In genomic region chr5:143916221-143916620, GRCm38 (mm10) we compare ENCODE assay signal across 23 mouse cellular contexts. TPM values are rescaled to one million over a fixed set of nuclear protein-coding genes. Genes with fewer than 3 reads are reported as not detected.
DNase-seq lines count a peak whose midpoint lies in the region.
"Had no signal": no experiment of that assay in that cellular context is flagged by ENCODE, and none has a peak within 500 bp of the region (broad histone marks: within the 10 kb centered on the region; RNA-seq: fewer than 3 reads in every experiment).

No protein-coding gene starts in this region.

- peaks cover 56% of the 10 kb centered on the region for H3K36me3 ChIP-seq in heart, embryonic 10.5 days

- peak; percentile 50 to 67 for DNase-seq in cerebellum, postnatal 10 days
- no peak for DNase-seq in cerebellum, adult 9-11 months
- DNase-seq in cerebellum, postnatal 14 days, result peak; percentile 33 to 36
- no peak for DNase-seq in cerebellum, postnatal 36 days
- peak; percentile 48 for DNase-seq in heart, embryonic 10.5 days (ENCODE audit: low spot score)
- DNase-seq in heart, adult 18-20 months, result no peak
- peak; percentile 24 for DNase-seq in left cerebral cortex, postnatal 4 days
- DNase-seq in left cerebral cortex, adult 18-20 months (ENCODE audit: low spot score in 2 of 2), result no peak
- DNase-seq: adrenal gland, adult 2 months; adrenal gland, adult 8-10 months; adrenal gland, postnatal 10 days; adrenal gland, postnatal 14 days; adrenal gland, postnatal 25 days; adrenal gland, postnatal 36 days; B cell, adult 2 months; cerebellum, adult 11 months; cerebellum, adult 11-12 months had no signal

- H3K9me3 ChIP-seq in heart, embryonic 10.5 days, result no peaks in the 10 kb centered on the region
- H3K9me3 ChIP-seq: G1E had no signal

- no peak overlapping the region for H3K4me3 ChIP-seq in heart, embryonic 10.5 days

- H3K4me1 ChIP-seq in heart, embryonic 10.5 days, result no peaks in the 10 kb centered on the region

- intact Hi-C loops in left cerebral cortex, postnatal 4 days (cut with DNase I), result no loop called here

- H3K27ac ChIP-seq in heart, embryonic 10.5 days, result no peak overlapping the region

- 92% methylated on average over 9 of the region's 9 CpGs for WGBS in heart, embryonic 10.5 days

- H3K27me3 ChIP-seq in heart, embryonic 10.5 days (ENCODE audit: insufficient read depth, poor library complexity, severe bottlenecking), result no peaks in the 10 kb centered on the region
- H3K27me3 ChIP-seq: CH12.LX, Patski had no signal

RNA-seq across cellular contexts. Expression of gene Pms2, which starts 6.5 kb away (rescaled TPM):
- polyA plus RNA-seq in heart, embryonic 10.5 days (2016; fragmentation: Nextera tagmentation; extraction: Ambion mirVana), result 28.3 and 33.9 TPM in 2 replicates
- total RNA-seq in heart, adult 18-20 months (2021), result 1 to 10 TPM; 2.9 to 3.6 TPM
- total RNA-seq in left cerebral cortex, postnatal 4 days (2021), result 10 to 100 TPM; 17.2 to 23.2 TPM
- 10 to 100 TPM; 16.6 to 19.0 TPM for total RNA-seq in left cerebral cortex, adult 18-20 months (2021)

RNA-seq across cellular contexts. Expression of gene Aimp2, which starts 6.6 kb away (rescaled TPM):
- polyA plus RNA-seq in heart, embryonic 10.5 days (2016; fragmentation: Nextera tagmentation; extraction: Ambion mirVana), result 117 and 127 TPM in 2 replicates
- total RNA-seq in heart, adult 18-20 months (2021), result 10 to 100 TPM; 32.2 to 33.4 TPM
- 10 to 100 TPM; 58.1 to 59.7 TPM for total RNA-seq in left cerebral cortex, postnatal 4 days (2021)
- 10 to 100 TPM; 33.9 to 37.8 TPM for total RNA-seq in left cerebral cortex, adult 18-20 months (2021)

RNA-seq across cellular contexts. Expression of gene Gm42421, which starts 11.8 kb away (rescaled TPM):
- 0.67 and 1.3 TPM in 2 replicates for polyA plus RNA-seq in heart, embryonic 10.5 days (2016; fragmentation: Nextera tagmentation; extraction: Ambion mirVana)
- total RNA-seq in heart, adult 18-20 months (2021), result not detected
- total RNA-seq in left cerebral cortex, postnatal 4 days (2021), result 1 to 10 TPM; 1.9 to 2.1 TPM
- total RNA-seq in left cerebral cortex, adult 18-20 months (2021), result 1 to 10 TPM; 1.5 to 2.0 TPM
- total RNA-seq: adrenal gland, adult 18-20 months; adrenal gland, postnatal 10 days; adrenal gland, postnatal 14 days had no signal
- polyA plus RNA-seq: adrenal gland, adult 2 months; G1E had no signal

RNA-seq across cellular contexts. Expression of gene Rsph10b, which starts 16.6 kb away (rescaled TPM):
- 0.46 and 1.1 TPM in 2 replicates for polyA plus RNA-seq in heart, embryonic 10.5 days (2016; fragmentation: Nextera tagmentation; extraction: Ambion mirVana)
- total RNA-seq in heart, adult 18-20 months (2021), result under 1 TPM; 0.22 to 0.90 TPM
- total RNA-seq in left cerebral cortex, postnatal 4 days (2021), result 1 to 10 TPM; 4.7 to 6.0 TPM
- 1 to 10 TPM; 3.7 to 3.9 TPM for total RNA-seq in left cerebral cortex, adult 18-20 months (2021)
- polyA plus RNA-seq: activated CD4-positive, CD25-positive, alpha-beta regulatory T cell, adult 4 months; C2C12; G1E had no signal

RNA-seq across cellular contexts. Expression of gene Ankrd61, which starts 18.7 kb away (rescaled TPM):
- polyA plus RNA-seq in heart, embryonic 10.5 days (2016; fragmentation: Nextera tagmentation; extraction: Ambion mirVana), result 0.16 and 0.26 TPM in 2 replicates
- total RNA-seq in heart, adult 18-20 months (2021), result not detected
- total RNA-seq in left cerebral cortex, postnatal 4 days (2021), result under 1 TPM; 0.20 to 0.22 TPM
- total RNA-seq in left cerebral cortex, adult 18-20 months (2021), result not detected
- total RNA-seq: adrenal gland, adult 18-20 months; adrenal gland, adult 2 months; adrenal gland, postnatal 10 days; adrenal gland, postnatal 14 days; adrenal gland, postnatal 36 days had no signal
- polyA plus RNA-seq: G1E had no signal

Comparison
In these comparisons a context has a peak if more than half of its experiments do, and no peak if none do; other contexts are left out.
1. DNase-seq: peak in cerebellum, postnatal 10 days (2 of 2), cerebellum, postnatal 14 days (2 of 2), heart, embryonic 10.5 days (single experiment) and left cerebral cortex, postnatal 4 days (single experiment); none in cerebellum, adult 9-11 months (single experiment), cerebellum, postnatal 36 days (0 of 2), heart, adult 18-20 months (0 of 2) and left cerebral cortex, adult 18-20 months (0 of 2).